Mouse (Mus musculus): ENCODE measurements around the gene Foxo1.

Gene Foxo1

GRCm38 (mm10) chr3:52267652-52268486 is at the start of gene Foxo1:
TSS of gene Foxo1 (plus strand) at chr3:52268336.
- peak in 1 of 2 experiments; percentile 59 for DNase-seq (ENCODE audit: low read depth in 1 of 2, low spot score in 2 of 2)

- no peak for DNase-seq (ENCODE audit: low read depth in 1 of 2, low spot score in 2 of 2)
Measured at GRCm38 (mm10) chr3:52218864-52219263, 49.3 kb upstream of the Foxo1 start.

GRCm38 (mm10) chr3:52221082-52221481 is 47.1 kb upstream of the Foxo1 start:
- no peak for DNase-seq (ENCODE audit: low read depth in 1 of 2, low spot score in 2 of 2)

GRCm38 (mm10) chr3:52221931-52222330 is 46.2 kb upstream of the Foxo1 start:
- DNase-seq (ENCODE audit: low read depth in 1 of 2, low spot score in 2 of 2), result no peak

GRCm38 (mm10) chr3:52236488-52236887 is 31.6 kb upstream of the Foxo1 start:
- DNase-seq (ENCODE audit: low read depth in 1 of 2, low spot score in 2 of 2), result no peak

GRCm38 (mm10) chr3:52237136-52237535 is 31.0 kb upstream of the Foxo1 start:
- DNase-seq (ENCODE audit: low read depth in 1 of 2, low spot score in 2 of 2), result no peak

GRCm38 (mm10) chr3:52241062-52241461 is 27.1 kb upstream of the Foxo1 start:
- no peak for DNase-seq (ENCODE audit: low read depth in 1 of 2, low spot score in 2 of 2)

- DNase-seq (ENCODE audit: low read depth in 1 of 2, low spot score in 2 of 2), result peak; percentile 10 to 41
Measured at GRCm38 (mm10) chr3:52242457-52243105, 25.6 kb upstream of the Foxo1 start.

GRCm38 (mm10) chr3:52243271-52244021 is 24.7 kb upstream of the Foxo1 start:
- no peak for DNase-seq (ENCODE audit: low read depth in 1 of 2, low spot score in 2 of 2)

- DNase-seq (ENCODE audit: low read depth in 1 of 2, low spot score in 2 of 2), result no peak
Measured at GRCm38 (mm10) chr3:52245996-52246830, 21.9 kb upstream of the Foxo1 start.

- no peak for DNase-seq (ENCODE audit: low read depth in 1 of 2, low spot score in 2 of 2)
Measured at GRCm38 (mm10) chr3:52251184-52251583, 17.0 kb upstream of the Foxo1 start.

GRCm38 (mm10) chr3:52253656-52254461 is 14.3 kb upstream of the Foxo1 start:
- DNase-seq (ENCODE audit: low read depth in 1 of 2, low spot score in 2 of 2), result no peak

- DNase-seq (ENCODE audit: low read depth in 1 of 2, low spot score in 2 of 2), result no peak
Measured at GRCm38 (mm10) chr3:52254496-52254895, 13.6 kb upstream of the Foxo1 start.

GRCm38 (mm10) chr3:52257782-52258441 is 10.2 kb upstream of the Foxo1 start:
- peak in 1 of 2 experiments; percentile 25 for DNase-seq (ENCODE audit: low read depth in 1 of 2, low spot score in 2 of 2)

- DNase-seq (ENCODE audit: low read depth in 1 of 2, low spot score in 2 of 2), result no peak
Measured at GRCm38 (mm10) chr3:52258532-52258931, 9.6 kb upstream of the Foxo1 start.

- DNase-seq (ENCODE audit: low read depth in 1 of 2, low spot score in 2 of 2), result peak in 1 of 2 experiments; percentile 60
Measured at GRCm38 (mm10) chr3:52262431-52263161, 5.5 kb upstream of the Foxo1 start.

- DNase-seq (ENCODE audit: low read depth in 1 of 2, low spot score in 2 of 2), result no peak
Measured at GRCm38 (mm10) chr3:52264354-52264753, 3.8 kb upstream of the Foxo1 start.

GRCm38 (mm10) chr3:52266606-52267160 is 1.5 kb upstream of the Foxo1 start:
- DNase-seq (ENCODE audit: low read depth in 1 of 2, low spot score in 2 of 2), result no peak

GRCm38 (mm10) chr3:52267293-52267651 is 864 bp upstream of the Foxo1 start:
- DNase-seq (ENCODE audit: low read depth in 1 of 2, low spot score in 2 of 2), result no peak

Measured in monocyte, adult 2 months (primary cell).